Comparison of ENCODE assay signal across 8 mouse cellular contexts in genomic region chr13:75706457-75706856, GRCm38 (mm10). TPM values are rescaled to one million over a fixed set of nuclear protein-coding genes. Genes with fewer than 3 reads are reported as not detected.
DNase-seq lines count a peak whose midpoint lies in the region; ATAC-seq and TF ChIP-seq lines count a peak whose summit lies in the region.

Gene Ell2 (plus strand): TSS chr13:75706757.

- H3K4me1 ChIP-seq in kidney, embryonic 14.5 days (ENCODE audit: control insufficient read depth, insufficient read depth, low read length): peaks cover 2% of the 10 kb centered on the region; the same call in 1 of the 2 replicates
- H3K4me1 ChIP-seq in midbrain, postnatal 0 days (ENCODE audit: insufficient read depth, low read length): no peaks in the 10 kb centered on the region; the same call in 1 of the 2 replicates

- H3K27me3 ChIP-seq in kidney, embryonic 14.5 days (ENCODE audit: control insufficient read depth, insufficient read depth, low read length): no peaks in the 10 kb centered on the region
- H3K27me3 ChIP-seq in midbrain, postnatal 0 days (ENCODE audit: insufficient read depth, low read length): peaks cover 5% of the 10 kb centered on the region

- peak within 1 kb of the TSS; percentile 34; the same call in 1 of the 2 replicates for H3K27ac ChIP-seq in kidney, embryonic 14.5 days (ENCODE audit: low read depth, low read length)
- no peak within 1 kb of the TSS for H3K27ac ChIP-seq in midbrain, postnatal 0 days (ENCODE audit: low read depth, low read length)

- TF ChIP-seq CTCF in midbrain, postnatal 0 days (IDR thresholded peaks at IDR 0.05): no peak

- H3K4me2 ChIP-seq in kidney, embryonic 14.5 days (replicated peaks; ENCODE audit: low read depth, low read length): peak within 1 kb of the TSS; percentile 73
- peak within 1 kb of the TSS; percentile 73 for H3K4me2 ChIP-seq in midbrain, postnatal 0 days (ENCODE audit: low read depth, low read length, poor library complexity, severe bottlenecking)

- H3K9ac ChIP-seq in kidney, embryonic 14.5 days (ENCODE audit: low read depth, low read length): peak within 1 kb of the TSS; percentile 71
- H3K9ac ChIP-seq in midbrain, postnatal 0 days (replicated peaks; ENCODE audit: low read length, poor library complexity, severe bottlenecking): peak within 1 kb of the TSS; percentile 56

- H3K9me3 ChIP-seq in kidney, embryonic 14.5 days (ENCODE audit: control insufficient read depth, low read length): no peaks in the 10 kb centered on the region
- H3K9me3 ChIP-seq in midbrain, postnatal 0 days (ENCODE audit: low read length): no peaks in the 10 kb centered on the region

- no peak for ATAC-seq in kidney, embryonic 14.5 days (ENCODE audit: low FRiP score, low TSS enrichment)
- ATAC-seq in midbrain, postnatal 0 days (ENCODE audit: low FRiP score): no peak

- peak within 1 kb of the TSS; percentile 65 for H3K4me3 ChIP-seq in kidney, embryonic 14.5 days (ENCODE audit: low read length)
- peak within 1 kb of the TSS; percentile 75 for H3K4me3 ChIP-seq in midbrain, postnatal 0 days (ENCODE audit: low read depth, low read length)

- DNase-seq in kidney, adult 8-10 months: no peak
- no peak for DNase-seq in adrenal gland, postnatal 14 days
- no peak for DNase-seq in gastrocnemius, postnatal 10 days
- DNase-seq in layer of hippocampus, postnatal 10 days (ENCODE audit: low spot score in 2 of 2): no peak
- no peak for DNase-seq in midbrain, postnatal 0 days (ENCODE audit: low spot score)
- no peak for DNase-seq in thymus, postnatal 4 days
- no peak for DNase-seq in retina, postnatal 1 day

- WGBS in kidney, embryonic 14.5 days: 93% methylated on average over 1 of the region's 1 CpGs
- WGBS in midbrain, postnatal 0 days: 100% methylated on average over 1 of the region's 1 CpGs

- H3K36me3 ChIP-seq in kidney, embryonic 14.5 days (ENCODE audit: control insufficient read depth, insufficient read depth, low read length): no peaks in the 10 kb centered on the region
- no peaks in the 10 kb centered on the region for H3K36me3 ChIP-seq in midbrain, postnatal 0 days (ENCODE audit: insufficient read depth, low read length)

RNA-seq across cellular contexts. Expression of gene Ell2, which starts in this region (rescaled TPM):
- 2.9 and 3.9 TPM in 2 replicates for polyA plus RNA-seq in kidney, embryonic 14.5 days (2014; fragmentation: Nextera tagmentation; extraction: Ambion mirVana)
- total RNA-seq in adrenal gland, postnatal 14 days (2021): 54.8 and 85.5 TPM in 2 replicates
- total RNA-seq in gastrocnemius, postnatal 10 days (2021): 10 to 100 TPM; 19.9 to 22.7 TPM
- 10 to 100 TPM; 18.3 to 26.1 TPM for total RNA-seq in layer of hippocampus, postnatal 10 days (2021)
- total RNA-seq in midbrain, postnatal 0 days (2014; rRNA removed): 3.5 and 6.3 TPM in 2 replicates
- 1.1 and 2.2 TPM in 2 replicates for polyA plus RNA-seq in midbrain, postnatal 0 days (2015; fragmentation: Nextera tagmentation; extraction: Ambion mirVana)
